Mouse (Mus musculus) yolk sac, embryonic 10.5 days (tissue): ENCODE measurements around the gene Gnaq.

Experiments
- DNase-seq: peaks from one replicate; pipeline ENCODE4 v3.0.0-alpha.2; 2017; ENCODE audit warnings: low spot score

Gene Gnaq

DNA sequence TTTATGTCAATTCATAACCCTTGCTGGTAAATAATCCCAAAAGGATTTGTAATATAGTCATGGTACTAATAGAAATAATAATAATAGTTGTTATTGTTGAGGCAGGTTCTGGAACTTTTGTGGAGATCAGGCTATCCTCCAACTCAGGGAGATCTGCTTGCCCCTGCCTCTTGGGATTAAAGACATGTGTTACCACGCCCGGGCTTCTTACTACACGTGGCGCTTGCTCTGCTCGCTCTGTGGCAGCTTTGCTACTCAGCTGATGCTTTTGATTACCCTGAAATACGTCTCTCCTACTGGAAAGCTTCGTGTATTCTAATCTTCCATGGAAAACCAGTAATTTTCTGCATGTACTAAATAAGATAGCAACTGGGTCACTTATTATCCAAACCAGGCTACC, 187.4 kb downstream of the Gnaq start:
- DNase-seq: no peak

DNA sequence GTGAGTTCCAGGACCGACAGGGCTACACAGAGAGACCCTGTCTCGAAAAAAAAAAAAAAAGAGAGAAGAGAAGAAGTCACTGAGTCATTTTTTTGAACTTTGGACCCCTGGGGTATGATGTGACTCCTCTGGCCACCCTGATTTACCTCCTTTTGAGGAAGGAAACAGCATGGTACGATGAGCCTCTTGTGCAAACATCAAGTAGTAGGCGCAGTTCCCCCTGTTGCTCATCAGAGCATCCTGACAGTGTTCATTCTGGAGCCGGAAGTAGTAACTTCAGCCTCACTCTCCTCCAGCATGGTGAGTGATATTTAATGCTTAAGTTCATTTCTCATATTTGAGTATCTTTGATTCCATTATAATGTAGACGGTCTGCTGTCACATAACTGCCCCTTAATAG, 190.4 kb downstream of the Gnaq start:
- no peak for DNase-seq

DNA sequence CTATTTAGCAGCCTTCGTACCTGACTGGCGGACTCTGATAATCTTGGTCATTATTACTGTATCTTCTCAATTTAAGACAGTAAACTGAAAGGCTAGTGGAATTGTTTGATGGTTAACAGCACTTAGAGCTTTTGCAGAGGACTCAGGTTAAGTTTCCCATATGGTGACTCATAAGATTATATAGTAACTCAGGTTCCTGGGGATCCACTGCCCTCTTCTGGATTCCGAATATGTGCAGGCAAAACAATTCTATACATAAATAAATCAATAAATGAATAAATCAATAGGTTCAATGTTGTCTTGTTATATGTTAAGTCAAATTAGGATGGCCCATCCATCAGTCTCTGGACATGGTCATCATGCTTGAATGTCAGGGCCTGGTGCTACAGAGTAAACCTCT, 191.6 kb downstream of the Gnaq start:
- no peak for DNase-seq

DNA sequence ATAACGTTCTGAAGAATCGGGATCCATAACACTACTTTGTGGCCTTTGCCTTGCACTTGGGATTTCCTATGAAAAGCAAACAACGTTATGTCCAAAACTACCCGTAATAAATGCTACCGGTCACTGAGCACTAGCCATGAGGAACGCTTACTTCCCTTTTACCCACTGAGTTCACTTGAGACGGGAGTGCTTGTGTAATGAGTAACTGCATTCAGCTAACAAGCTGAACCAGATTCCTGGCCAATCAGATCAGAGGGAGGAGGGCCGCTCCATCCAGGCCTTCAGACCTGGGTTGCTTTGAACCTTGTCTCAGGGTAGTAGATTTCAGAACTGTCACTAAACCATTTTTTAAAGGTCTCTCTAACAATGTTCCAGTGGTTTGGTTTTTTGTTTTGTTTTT, 193.3 kb downstream of the Gnaq start:
- peak; percentile 23 for DNase-seq

DNA sequence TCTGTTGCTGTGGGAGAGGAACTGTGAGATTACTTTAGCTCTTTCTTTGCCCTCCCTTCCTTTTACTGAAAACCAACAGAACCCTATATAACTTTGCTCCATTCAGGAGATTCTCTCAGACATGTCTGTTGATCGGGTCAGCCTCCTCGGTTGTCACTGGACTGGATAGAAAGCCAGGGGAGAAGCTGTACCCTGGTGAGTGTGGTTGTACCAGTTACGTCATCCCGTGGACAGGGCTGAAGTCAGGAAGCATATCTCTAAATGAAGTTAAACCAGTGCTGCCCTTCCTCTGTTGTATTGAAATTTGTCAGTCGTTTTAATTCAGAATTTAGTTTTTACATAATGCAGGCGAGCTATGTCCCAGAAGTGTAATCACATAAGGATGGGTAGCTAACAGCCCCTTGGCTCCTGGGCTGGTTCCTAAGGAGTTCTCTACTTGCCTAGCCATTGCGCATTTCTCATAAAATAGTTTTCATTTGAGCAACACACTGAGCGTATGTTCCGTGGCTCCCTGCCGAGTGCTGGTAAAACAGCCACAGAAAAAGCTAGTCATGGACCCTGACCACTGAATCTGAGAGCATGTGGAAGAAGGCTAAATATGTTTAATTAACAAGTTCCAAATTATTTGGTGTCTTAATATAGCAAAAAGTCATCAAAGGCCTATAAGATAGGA, 194.9 kb downstream of the Gnaq start:
- no peak for DNase-seq

- DNase-seq: no peak
These were observed 195.6 kb downstream of the Gnaq start for GRCm38 (mm10) chr19:16328074-16328850.

DNA sequence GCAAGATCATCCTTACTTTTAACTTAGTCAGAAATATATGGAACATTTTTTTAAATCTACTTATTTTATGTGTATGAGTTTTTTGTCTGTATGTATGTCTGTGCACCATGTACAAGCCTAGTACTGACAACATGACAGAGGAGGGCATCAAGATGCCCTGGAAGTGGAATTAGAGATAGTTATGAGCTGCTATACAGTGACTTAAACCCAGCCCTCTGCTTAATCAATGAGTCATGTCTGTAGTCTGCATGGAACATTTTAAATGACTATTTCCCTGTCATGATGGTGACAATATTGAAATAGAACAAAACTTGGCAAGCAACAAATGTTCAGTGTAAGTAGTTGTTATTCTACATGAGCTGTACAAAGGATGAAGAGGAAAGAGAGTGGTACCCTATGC, 196.4 kb downstream of the Gnaq start:
- DNase-seq: no peak

GRCm38 (mm10) chr19:16329648-16330047, 197.0 kb downstream of the Gnaq start:
- no peak for DNase-seq

GRCm38 (mm10) chr19:16330161-16330560, 197.5 kb downstream of the Gnaq start:
- no peak for DNase-seq

- no peak for DNase-seq
These were observed 198.4 kb downstream of the Gnaq start for GRCm38 (mm10) chr19:16331047-16331446.

DNA sequence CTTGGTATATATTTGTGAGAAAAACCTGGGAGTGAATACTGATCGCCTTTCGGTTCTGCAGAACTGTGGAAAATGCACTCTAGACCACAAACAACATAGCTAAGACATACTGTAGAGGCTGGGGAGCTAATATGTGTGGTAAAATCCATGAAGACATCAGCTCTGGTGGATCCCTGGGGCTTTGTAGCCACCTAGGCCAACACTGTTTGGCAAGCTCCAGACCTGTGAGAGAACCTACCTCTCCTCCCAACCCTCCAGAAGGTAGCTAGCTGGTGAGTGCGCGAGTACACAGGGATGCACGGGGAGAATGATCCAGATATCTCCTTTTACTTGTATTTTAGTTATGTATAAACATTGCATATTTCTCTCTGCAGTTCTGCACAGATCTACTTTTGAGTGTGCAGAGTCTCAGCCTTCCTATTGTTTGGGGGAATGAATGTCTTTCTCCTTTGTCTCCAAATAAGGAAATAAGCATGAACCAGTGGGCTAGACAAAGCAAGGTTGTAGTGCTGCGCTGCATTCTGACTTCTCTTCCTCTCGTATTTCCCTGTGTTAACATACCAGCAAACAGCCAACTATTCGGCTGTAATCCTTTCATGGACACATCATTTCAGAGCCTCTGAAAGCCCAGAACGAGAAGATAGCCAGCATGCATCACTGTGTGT, 205.4 kb downstream of the Gnaq start:
- no peak for DNase-seq

GRCm38 (mm10) chr19:16339954-16340586, 207.4 kb downstream of the Gnaq start:
- DNase-seq: no peak

- no peak for DNase-seq
These were observed 210.1 kb downstream of the Gnaq start for GRCm38 (mm10) chr19:16342702-16343101.

DNA sequence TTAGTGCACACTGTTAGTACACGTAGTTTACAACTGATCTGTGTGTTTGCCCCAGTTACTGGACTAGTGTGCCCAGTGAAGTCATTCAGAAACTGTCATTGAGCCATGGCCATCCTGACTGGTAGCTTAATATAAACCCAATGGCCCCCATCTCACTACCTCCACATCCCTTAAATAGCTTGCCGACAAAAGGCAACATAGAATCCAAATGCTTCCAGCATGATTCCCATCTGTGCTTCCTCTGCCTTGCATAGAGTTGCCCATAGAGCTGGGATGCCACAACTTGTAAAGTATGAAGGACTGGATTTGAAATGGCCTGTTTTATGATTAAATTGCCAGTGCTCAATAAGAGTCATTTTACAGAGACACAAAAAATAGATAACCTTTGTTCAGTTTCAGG, 212.9 kb downstream of the Gnaq start:
- no peak for DNase-seq

GRCm38 (mm10) chr19:16347037-16347436, 214.4 kb downstream of the Gnaq start:
- DNase-seq: no peak

DNA sequence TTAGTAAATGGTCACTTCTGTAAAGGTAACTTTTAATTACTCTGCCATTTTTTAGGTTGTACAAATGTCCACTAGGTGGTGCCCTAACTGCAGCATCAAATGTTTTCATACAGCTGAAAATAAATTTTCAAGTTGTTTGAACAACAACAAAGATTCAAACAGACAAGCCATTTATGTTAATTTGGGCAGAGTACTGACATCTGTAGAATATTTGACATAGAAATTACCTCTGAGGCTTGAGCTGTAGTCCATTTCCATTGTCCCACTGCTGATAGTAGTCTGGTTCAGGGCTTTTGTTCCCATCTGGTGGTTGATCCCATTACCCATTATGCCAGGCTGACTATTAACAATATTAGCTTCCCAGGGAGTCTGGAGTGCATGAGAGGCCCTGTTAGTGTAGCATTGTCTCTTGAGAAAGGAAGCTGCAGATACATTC, 221.1 kb downstream of the Gnaq start:
- no peak for DNase-seq

DNA sequence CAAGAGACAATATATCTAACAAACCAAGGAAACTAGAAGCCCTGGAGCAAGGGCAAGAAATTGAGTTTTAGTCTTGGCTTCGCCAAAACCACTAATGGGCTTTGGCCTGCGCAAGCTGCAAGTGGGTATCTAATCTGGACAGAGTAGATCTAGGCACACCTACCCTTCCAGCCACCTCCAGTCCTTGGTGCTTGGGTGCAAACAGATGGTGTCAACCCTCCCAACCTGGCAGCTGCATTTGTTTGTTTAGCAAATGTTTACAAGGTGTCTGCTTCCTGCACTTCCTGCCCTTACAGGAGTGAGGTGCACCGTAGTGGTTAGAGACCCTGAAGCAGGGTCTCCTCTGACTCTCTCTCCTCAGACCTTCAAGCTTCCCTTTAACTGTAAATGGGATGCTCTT, 225.5 kb downstream of the Gnaq start:
- no peak for DNase-seq

DNA sequence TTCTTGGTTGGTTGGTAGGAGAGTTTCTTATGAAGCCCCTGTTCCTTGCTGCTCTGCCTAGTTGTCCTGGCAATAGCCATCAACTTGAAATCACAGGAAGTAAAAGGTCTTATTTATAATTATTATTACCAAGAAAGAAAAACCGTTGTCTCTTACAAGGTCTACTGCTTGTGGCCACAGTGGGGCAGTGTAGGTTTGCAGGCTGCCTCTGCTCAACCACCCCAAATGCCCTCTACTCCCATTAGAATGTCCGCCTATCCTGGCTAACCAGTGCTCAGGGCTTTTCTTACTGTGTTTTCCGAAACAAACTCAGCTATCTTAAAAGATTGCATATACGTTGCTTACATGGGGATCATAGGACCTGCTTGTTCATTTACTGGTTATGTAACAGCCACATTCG, 226.3 kb downstream of the Gnaq start:
- no peak for DNase-seq

DNA sequence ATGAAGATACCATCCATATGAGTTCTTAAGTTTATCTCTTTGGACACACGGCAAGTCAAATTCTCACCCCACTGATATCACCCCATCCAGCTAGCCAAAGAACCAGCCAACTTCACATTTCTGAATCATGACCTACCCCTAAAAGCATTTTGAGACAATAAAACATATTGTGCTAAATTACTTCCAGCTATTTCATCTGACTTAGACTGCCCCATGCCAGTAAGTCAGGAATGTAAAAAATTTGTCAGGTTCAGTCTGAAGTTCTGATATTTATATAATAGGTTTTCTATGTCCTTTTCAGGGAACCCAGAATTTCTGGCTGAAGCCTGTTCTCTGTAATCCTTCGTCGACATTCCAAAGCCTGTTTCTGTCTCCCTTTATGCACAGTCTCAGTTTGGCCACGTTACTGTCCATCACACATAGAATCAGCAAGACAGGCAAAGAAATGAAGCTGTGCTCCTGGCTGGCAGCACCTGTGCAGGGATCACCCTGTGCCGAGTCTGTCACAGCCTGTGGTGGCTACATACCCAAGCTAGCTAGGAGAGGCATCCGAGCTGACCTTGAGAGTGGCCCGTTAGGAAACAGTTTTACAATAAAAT, 233.9 kb downstream of the Gnaq start:
- DNase-seq: no peak

GRCm38 (mm10) chr19:16367218-16367617, 234.6 kb downstream of the Gnaq start:
- DNase-seq: no peak

GRCm38 (mm10) chr19:16371680-16372079, 239.0 kb downstream of the Gnaq start:
- DNase-seq: no peak

DNA sequence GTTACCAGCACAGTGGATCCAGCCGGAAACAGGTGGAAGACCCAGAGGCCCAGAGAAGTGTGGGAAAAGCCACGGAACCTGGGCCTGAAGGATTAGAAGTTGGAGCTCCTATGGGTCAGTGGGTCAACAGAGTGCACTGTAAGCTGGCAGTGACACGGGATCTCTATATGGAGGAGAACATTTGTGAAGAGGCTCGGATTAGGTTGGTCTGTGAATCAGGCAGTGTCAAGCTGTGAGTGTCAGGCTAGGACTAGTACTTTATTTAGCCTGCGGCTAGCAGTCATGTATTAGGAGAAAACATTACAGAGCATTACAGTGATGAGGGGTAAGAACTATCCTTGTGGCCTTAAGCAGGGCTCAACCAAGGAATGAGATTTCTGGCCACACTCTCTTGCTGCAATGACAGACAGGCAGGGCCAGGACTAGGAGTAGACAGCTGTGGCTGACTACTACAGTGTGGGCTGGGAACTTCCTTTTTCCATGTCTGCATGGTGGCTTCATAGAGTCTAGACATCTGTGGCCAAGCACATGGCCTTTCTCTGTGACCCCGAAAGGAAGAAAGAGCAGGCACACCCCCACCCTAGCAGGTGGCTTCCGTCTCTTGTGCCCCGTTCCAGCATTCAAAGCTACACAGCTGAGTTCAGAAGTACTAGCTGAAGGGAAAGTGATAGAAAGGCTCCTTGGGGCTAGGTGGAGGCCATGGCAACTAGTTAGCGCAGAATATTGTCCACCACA, 240.3 kb downstream of the Gnaq start:
- DNase-seq: no peak
